Mouse (Mus musculus) forebrain, postnatal 0 days (tissue): ENCODE results near the gene Tex35. TPM values are rescaled to one million over a fixed set of nuclear protein-coding genes. Genes with fewer than 3 reads are reported as not detected.

Experiments
- ATAC-seq: fragments of 200-750 bp; cut with Nextera tagmentation; 2 replicates; pipeline ENCODE4 v1.8.0; 2017; ENCODE audit warnings: mild to moderate bottlenecking, moderate library complexity
- DNase-seq: peaks from one replicate; pipeline ENCODE4 v3.0.0-alpha.2; 2015
- H3K27ac ChIP-seq: fragments of 300-500 bp; sonication (generic); 2 replicates; pipeline ENCODE4 v1.5.1; 2014; ENCODE audit warnings: low read depth, mild to moderate bottlenecking, antibody characterized with exemption, low read length, moderate library complexity, mixed read lengths
- H3K27me3 ChIP-seq: fragments of 300-500 bp; sonication (generic); 2 replicates; pipeline ENCODE4 v1.6.1; 2014; ENCODE audit warnings: mild to moderate bottlenecking, low read length, mixed read lengths; ENCODE audit not compliant: insufficient read depth
- H3K36me3 ChIP-seq: fragments of 300-500 bp; sonication (generic); 2 replicates; pipeline ENCODE4 v1.6.1; 2014; ENCODE audit warnings: mild to moderate bottlenecking, moderate library complexity; ENCODE audit not compliant: insufficient read depth
- H3K4me1 ChIP-seq: fragments of 300-500 bp; sonication (generic); 2 replicates; pipeline ENCODE4 v1.6.1; 2014; ENCODE audit warnings: antibody characterized with exemption; ENCODE audit not compliant: insufficient read depth
- H3K4me2 ChIP-seq: fragments of 300-500 bp; sonication (generic); 2 replicates; pipeline ENCODE4 v1.6.1; 2014; ENCODE audit warnings: low read depth, mild to moderate bottlenecking, moderate library complexity
- H3K4me3 ChIP-seq: fragments of 300-500 bp; sonication (generic); 2 replicates; pipeline ENCODE4 v1.5.1; 2014; ENCODE audit warnings: low read depth, low read length, mixed read lengths
- H3K9ac ChIP-seq: fragments of 300-500 bp; sonication (generic); 2 replicates; pipeline ENCODE4 v1.6.1; 2014; ENCODE audit warnings: mild to moderate bottlenecking
- H3K9me3 ChIP-seq: fragments of 300-500 bp; sonication (generic); 2 replicates; pipeline ENCODE4 v1.6.1; 2016; ENCODE audit warnings: low read length
- CTCF ChIP-seq: sonication (generic); IDR thresholded peaks from 2 replicates; pipeline ENCODE4 v1.5.1; 2016; ENCODE audit warnings: antibody characterized with exemption, control low read depth, low read depth
- WGBS: fragments of 180-500 bp; shearing (Covaris S2); extraction: QIAGEN DNeasy Blood & Tissue Kit; methylation state at CpG from one replicate; pipeline ENCODE4 v1.1.7; 2014; 5-methylcytosine and 5-hydroxymethylcytosine counted together
- polyA plus RNA-seq: library from polyadenylated mRNA; unstranded; fragments of >200 nt; fragmentation: Nextera tagmentation; extraction: Ambion mirVana; gene quantifications from 2 replicates; pipeline ENCODE4 v1.2.1, GENCODE M21; 2015
- total RNA-seq: library from RNA; depleted of rRNA; stranded (reverse); fragments of >200 nt; gene quantifications from 2 replicates; pipeline ENCODE4 v1.2.3, GENCODE M21; 2014

The Tex35 gene
- total and polyA plus RNA-seq, 2 experiments from 2014 or later = not detected

GRCm38 (mm10) chr1:157063318-157064115, 45.0 kb downstream of the Tex35 start:
- WGBS = 47% methylated on average over 13 of the region's 13 CpGs
- Histone ChIP-seq H3K9ac (0 out of 2 replicates have a peak overlapping the region, but pooled peaks have one; percentile 3), H3K4me2 (no peak overlapping the region), H3K4me3 (no peak overlapping the region), H3K27ac (peak overlapping the region; percentile 57), H3K36me3 (no peaks in the 10 kb centered on the region), H3K9me3 (no peaks in the 10 kb centered on the region), H3K4me1 (peaks cover 4% of the 10 kb centered on the region; the same call in 1 of the 2 replicates), H3K27me3 (no peaks in the 10 kb centered on the region)
- DNase-seq = no peak
- TF ChIP-seq CTCF = no peak; the same call in 1 of the 2 replicates
- ATAC-seq = 0 out of 2 replicates have a peak, but pooled peaks have one; percentile 12

- no peaks in the 10 kb centered on the region for H3K9me3 ChIP-seq
- no peaks in the 10 kb centered on the region for H3K27me3 ChIP-seq
- DNase-seq = no peak
- no peak overlapping the region for H3K27ac ChIP-seq
- no peak overlapping the region for H3K4me2 ChIP-seq
- H3K4me1 ChIP-seq = peaks cover 4% of the 10 kb centered on the region; the same call in 1 of the 2 replicates
- H3K9ac ChIP-seq = no peak overlapping the region
- TF ChIP-seq CTCF = no peak
- H3K4me3 ChIP-seq = no peak overlapping the region
- H3K36me3 ChIP-seq = no peaks in the 10 kb centered on the region
- ATAC-seq = no peak
- WGBS = 73% methylated on average over 5 of the region's 5 CpGs
These were observed 46.0 kb downstream of the Tex35 start for GRCm38 (mm10) chr1:157062445-157062825.

GRCm38 (mm10) chr1:157061800-157062444, 46.6 kb downstream of the Tex35 start:
- Histone ChIP-seq H3K4me3 (no peak overlapping the region), H3K27ac (no peak overlapping the region), H3K4me2 (no peak overlapping the region), H3K9ac (no peak overlapping the region), H3K36me3 (no peaks in the 10 kb centered on the region), H3K4me1 (peaks cover 4% of the 10 kb centered on the region; the same call in 1 of the 2 replicates), H3K27me3 (no peaks in the 10 kb centered on the region), H3K9me3 (no peaks in the 10 kb centered on the region)
- no peak for ATAC-seq
- TF ChIP-seq CTCF = no peak
- DNase-seq = no peak
- 96% methylated on average over 10 of the region's 10 CpGs for WGBS

GRCm38 (mm10) chr1:157061170-157061569, 47.3 kb downstream of the Tex35 start:
- 83% methylated on average over 3 of the region's 3 CpGs for WGBS
- DNase-seq (no peak), ATAC-seq (no peak)
- no peaks in the 10 kb centered on the region for H3K36me3 ChIP-seq
- no peaks in the 10 kb centered on the region for H3K9me3 ChIP-seq
- TF ChIP-seq CTCF = no peak
- H3K4me1 ChIP-seq = no peaks in the 10 kb centered on the region
- H3K27me3 ChIP-seq = no peaks in the 10 kb centered on the region
- H3K4me2 ChIP-seq = no peak overlapping the region
- no peak overlapping the region for H3K9ac ChIP-seq
- H3K27ac ChIP-seq = no peak overlapping the region
- H3K4me3 ChIP-seq = no peak overlapping the region

- DNase-seq = no peak
- no peaks in the 10 kb centered on the region for H3K9me3 ChIP-seq
- TF ChIP-seq CTCF = no peak
- H3K4me1 ChIP-seq = peaks cover 4% of the 10 kb centered on the region
- 80% methylated on average over 12 of the region's 12 CpGs for WGBS
- no peak overlapping the region for H3K9ac ChIP-seq
- no peak overlapping the region for H3K27ac ChIP-seq
- no peak for ATAC-seq
- H3K27me3 ChIP-seq = no peaks in the 10 kb centered on the region
- H3K4me3 ChIP-seq = no peak overlapping the region
- H3K4me2 ChIP-seq = no peak overlapping the region
- no peaks in the 10 kb centered on the region for H3K36me3 ChIP-seq
These were observed 47.9 kb downstream of the Tex35 start for GRCm38 (mm10) chr1:157060441-157061135.

- TF ChIP-seq CTCF = no peak
- peak; percentile 9; the same call in 1 of the 2 replicates for ATAC-seq
- 28% methylated on average over 6 of the region's 6 CpGs for WGBS
- DNase-seq = no peak
- Histone ChIP-seq H3K9me3 (no peaks in the 10 kb centered on the region), H3K4me1 (peaks cover 9% of the 10 kb centered on the region), H3K36me3 (no peaks in the 10 kb centered on the region), H3K4me2 (no peak overlapping the region), H3K27ac (peak overlapping the region; percentile 64), H3K4me3 (no peak overlapping the region), H3K9ac (0 out of 2 replicates have a peak overlapping the region, but pooled peaks have one; percentile 23), H3K27me3 (no peaks in the 10 kb centered on the region)
These were observed 52.6 kb downstream of the Tex35 start for GRCm38 (mm10) chr1:157055901-157056300.
